Mouse (Mus musculus): ENCODE data around the gene Pitx2. TPM values are rescaled to one million over a fixed set of nuclear protein-coding genes. Genes with fewer than 3 reads are reported as not detected.

Pitx2 gene
- total RNA-seq (2021) = under 1 TPM; 0.72 to 0.79 TPM
- long read RNA-seq, experiment 1, partial matches to known transcripts = 0 of 2 reads
- long read RNA-seq, experiment 1, other reads (novel, unspliced or antisense) = 0 of 2 reads
- long read RNA-seq, experiment 2 = 0 reads

DNA sequence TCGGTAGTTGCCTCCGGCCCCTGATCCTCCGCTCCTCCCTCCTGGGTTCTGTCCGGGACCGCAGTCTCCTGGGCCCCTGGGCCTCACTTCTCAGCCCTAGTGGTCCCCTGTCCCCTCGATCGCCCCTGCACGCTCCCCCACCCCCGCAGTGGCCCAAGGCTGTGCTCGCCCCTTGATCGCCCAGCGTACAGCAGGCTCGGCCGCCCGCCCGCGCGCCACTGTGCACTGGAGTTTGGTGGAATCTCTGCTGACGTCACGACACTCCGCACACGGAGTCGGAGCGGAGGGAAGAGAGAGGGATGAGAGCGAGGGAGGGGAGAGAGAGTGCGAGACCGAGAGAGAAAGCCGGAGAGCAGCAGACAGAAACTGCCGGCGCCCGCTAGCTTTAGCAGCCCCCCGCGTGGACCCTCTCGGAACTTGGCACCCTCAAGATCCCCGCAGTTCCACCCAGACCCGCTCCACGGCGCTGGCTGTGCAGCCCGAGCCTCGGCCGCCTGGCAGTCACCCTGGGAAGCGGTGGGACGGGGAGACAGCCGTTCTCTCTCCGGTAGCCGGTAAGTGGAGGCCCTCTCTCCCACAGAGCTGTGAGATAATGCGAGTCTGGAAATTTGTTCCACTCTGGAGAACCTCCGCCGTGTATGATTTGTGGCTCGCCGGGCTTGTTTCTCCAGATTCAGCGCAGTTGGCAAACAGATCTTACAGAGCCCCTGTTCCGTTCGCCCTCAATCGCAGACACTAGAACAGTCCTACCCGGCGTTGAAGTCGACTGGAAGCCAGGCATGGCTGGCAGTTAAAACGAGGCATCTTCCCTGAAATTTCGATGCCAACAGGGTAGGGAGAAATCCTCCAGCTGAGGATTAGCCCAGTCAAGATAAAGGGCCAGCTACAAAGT is at the start of gene Pitx2:
Gene Pitx2 (plus strand): TSS at position 270 of the 892 bp plus-strand sequence.
- peak; percentile 34 for DNase-seq

DNA sequence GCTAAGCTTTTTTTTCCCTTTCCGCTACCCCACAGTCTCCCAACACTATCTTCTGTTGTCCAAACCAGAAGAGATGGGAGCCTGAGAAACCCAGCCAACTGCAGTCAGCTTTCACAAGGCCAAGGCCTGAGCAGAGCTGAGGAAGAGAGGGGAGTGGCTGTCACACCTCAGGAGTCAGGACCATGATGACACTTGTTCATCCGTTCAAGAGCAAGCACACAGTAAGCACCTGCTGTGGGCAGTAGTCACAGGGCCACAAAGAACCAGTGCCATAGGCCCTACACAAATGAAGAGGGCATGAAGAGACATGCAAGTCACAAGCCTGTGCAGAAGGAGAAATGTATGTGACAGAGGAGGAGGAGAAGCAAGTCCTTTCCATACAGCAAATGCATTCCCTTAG is 49.7 kb upstream of the Pitx2 start:
- DNase-seq = no peak

DNA sequence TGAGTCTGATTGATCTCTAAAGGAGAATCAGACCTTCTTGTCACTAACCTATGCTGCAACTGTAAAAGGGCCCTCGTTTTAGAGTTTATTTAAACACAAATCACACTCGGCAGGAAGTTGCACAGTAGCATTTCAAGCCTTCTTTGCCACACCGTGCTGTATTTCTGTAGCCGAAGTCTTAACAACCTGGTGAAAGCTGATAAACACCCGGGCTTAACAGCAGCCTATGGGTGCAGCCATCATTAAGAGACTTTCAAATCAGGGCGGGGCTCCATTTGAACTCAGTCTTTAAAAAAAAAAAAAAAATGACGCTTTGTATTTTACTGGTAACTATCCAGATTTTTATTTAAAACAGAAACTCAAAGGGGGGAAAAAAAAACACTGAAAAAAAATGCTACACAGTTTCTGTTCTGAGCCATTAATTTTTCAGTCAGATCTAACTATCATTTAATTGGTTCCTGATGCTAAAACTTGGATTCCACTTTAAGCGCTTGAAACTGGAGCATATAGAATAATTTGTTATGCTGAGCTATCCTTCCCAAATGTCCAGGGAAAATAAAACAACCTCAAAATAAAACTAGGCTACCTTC is 48.5 kb upstream of the Pitx2 start:
- DNase-seq = no peak

DNA sequence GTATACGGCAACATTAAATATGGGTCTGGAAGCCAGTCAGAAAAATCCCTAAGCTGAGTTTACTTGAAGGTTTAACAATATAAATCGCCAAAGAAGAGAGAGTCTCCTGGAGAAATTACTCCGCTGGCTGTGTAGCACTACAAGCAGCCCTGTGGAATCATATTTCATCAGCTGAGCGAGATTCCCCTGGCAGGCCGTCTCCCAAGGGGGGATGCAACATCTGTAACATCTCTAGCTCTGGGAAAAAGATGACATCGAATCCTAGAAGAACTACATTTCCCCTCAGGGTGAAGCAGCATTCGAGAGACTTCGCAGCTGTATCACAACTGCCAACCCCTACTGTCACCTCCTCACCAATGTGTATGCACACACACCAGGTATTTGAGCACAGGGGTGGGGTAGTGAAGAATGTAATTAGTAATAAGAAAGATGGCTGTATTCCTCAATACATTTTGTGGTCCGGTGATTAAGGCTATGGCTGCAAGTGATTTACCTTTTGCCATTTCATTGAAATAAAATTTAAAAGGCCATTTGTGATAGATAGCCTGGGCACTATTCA is 40.8 kb upstream of the Pitx2 start:
- no peak for DNase-seq

DNA sequence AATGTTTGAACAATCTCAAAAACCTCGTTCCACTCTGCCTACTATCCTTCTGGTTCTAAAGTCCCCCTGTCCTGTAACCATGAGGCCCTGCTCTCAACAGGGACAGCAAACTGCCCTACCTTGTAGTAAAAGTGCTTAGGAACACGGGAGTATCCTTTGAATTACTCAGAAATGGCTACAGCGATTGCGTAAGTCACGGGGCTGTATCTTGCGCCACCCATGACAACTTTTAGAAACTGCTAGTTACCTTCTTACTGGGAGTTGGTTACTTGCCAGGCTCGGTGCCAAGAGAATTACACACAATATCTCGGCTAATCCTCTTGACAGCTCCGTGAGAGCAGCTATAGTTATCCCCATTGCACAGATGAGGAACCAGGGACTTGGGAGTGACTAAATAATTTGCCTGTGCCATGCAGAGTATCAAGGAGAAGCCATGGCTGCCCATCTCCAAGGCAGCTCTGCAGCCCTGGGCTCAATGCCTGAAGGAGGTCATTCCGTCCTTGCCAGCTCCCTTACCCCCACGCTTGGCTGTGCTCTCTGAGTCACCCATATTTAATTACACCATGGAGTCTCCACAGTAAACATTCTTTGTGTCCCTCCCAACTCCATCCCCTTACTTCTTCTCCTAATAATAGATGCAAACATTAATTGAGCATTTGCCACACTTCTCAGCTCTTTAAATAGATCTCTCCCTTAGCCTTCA is 38.2 kb upstream of the Pitx2 start:
- no peak for DNase-seq

DNA sequence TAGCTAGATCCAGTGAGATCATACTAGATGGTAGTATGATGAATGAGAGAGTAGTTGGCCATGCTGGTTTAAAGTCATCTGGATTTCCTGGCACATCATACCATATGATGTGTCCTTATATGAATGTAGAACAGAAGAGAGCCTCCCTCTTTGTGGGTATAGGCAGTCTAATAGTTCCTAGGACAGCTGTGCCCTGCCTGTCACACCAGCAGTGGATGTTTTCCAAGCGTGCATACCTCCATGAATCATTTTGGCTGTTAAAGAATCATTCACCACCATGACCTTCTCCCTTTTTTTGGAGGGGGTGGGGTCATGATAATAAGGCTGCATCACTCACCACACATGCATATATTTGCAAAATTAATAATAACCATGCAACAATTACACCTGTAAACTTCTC is 35.4 kb upstream of the Pitx2 start:
- no peak for DNase-seq

DNA sequence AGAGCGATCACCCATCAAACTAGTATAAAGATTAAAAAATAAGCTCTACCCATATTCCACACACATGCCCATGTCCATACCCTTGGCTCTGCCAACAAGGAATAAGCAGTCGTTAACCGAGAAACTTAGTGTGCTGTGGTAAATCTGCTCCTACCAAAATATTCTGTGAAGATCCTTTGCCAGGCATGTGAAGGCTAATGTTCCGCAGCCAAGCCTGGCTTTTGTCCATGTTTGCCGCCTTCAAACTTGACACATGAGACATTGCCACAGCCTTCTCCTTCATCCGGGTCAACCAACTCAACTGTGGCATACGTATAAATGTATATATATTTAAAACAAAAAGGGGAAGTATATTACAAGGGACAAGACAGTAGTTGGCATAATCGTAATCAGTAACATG is 34.0 kb upstream of the Pitx2 start:
- DNase-seq = no peak

DNA sequence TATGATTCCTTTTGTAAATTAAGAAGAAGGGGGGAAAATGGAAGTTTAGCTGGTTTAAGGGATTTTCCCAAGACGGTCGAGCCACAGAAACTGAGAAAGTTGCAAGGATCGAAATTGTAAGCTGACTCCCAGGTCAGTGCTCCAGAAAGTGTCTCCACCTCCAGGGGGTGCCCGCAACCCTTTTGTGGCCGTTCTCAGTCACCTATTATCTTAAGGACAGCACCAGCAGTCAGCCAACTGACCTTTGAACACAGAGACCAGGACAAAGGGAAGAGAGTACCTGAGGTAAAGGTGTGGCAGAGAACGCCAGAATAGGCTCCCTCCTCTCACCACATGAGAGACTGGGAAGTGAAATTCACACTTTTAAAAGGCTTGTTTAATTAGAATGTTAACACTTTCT is 33.0 kb upstream of the Pitx2 start:
- DNase-seq = no peak

DNA sequence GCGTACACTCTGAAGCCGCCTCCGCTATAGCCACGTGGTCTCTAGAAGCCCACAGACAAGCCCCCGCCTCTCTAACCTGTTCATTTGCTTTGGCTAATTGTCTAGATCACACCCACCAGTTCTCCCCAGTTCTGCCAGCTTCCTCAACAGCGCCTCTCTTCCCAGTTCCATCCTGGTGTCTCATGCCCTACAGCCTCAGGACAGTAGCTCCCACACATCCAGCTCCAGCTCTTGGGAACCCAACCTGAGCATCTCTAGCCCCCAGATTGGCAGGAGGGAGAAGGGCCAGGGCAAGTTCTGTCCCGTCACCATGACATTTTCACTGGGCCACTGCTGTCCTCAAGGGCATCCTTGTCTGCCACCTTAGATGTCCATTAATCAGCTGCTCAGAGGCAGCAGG is 29.3 kb upstream of the Pitx2 start:
- no peak for DNase-seq

DNA sequence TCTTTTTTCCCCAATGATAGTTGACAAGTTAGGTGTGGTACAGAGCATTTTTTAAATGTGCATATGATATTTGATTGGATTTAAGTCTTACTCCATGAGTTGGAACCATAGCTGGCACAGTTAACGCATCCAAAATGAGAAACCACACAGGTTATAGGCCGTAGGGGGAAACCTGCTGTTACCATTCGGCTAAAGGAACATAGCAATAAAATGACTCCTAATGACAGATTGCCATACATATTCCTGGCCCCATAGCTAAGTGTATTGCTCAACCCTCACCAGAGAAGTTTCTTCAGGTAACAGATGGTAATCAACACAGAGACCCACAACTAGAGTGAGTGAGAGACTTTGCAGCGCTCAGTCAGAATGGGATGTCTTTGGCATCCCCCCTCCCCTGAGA is 27.9 kb upstream of the Pitx2 start:
- no peak for DNase-seq

DNA sequence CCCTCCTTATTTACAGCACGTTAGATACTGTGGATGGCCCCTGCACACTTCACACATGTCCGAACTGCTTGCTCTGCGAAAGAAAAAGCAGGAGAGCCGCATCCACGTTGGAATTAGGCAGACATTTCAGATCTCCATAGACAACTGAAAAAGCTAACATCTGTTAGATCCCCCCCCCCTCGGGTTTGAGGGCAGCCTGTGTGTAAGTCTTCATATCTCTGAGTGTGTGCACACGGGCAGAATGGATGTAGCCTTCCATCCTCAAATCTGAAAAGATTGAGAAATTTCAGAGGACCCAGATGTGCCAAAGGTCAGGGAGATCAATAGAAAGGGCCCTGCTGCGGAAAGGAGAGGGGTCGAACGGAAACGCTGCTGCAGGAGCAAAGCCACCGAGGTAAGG is 5.2 kb upstream of the Pitx2 start:
- DNase-seq = no peak

DNA sequence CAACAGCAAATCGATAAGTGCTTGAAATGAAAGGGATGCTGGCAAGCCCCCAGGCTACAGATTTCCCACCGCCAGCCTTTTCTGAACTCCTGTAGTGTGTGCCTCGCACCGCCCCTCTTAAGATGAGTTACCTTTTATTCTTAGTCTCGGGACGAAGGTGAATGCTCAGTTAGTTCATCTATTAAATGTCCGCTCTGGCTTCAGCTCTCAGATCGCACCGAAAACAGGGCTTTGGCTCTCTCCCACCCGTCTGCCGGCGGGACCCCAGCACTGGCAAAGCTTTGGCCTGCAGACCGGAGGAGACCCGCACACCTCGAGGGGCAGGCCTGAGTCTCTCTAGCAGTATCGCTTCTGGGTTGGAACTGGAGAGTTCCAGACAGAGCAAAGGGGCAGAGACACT is 4.6 kb upstream of the Pitx2 start:
- DNase-seq = no peak

DNA sequence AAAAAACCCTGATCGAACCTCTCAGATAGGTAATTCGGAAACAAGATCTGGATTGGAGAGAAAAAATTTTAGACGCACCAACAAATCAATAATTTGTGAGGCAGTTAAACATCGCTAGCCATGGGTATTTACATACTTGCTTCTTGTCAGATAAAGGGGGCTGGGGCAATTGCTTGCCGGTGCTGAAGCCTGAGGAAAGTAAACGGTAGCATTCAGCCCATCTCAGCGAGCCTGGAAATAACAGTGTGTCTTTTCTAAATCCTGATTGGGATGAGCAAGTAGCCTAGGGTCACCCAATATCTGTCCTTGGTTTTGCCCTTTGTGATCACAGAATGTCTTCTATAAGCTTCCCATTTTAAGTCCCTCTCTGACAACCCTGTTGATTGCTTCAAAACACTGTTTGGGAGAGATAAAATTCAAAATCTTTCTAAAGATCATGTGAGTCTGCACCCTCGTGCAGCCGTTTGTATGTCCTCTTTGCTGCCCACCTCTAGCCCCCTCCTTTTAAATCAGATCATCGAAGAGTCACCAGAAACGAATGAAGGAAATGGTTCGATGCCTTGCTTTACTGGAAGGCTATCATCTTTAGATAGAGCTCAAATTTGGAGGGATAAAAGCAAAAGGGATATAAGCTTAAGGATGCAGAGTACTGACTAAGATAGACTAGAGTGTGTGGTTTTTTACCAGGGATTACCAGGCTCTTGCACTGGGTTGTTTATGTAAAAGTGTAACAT is 3.7 kb upstream of the Pitx2 start:
- no peak for DNase-seq

DNA sequence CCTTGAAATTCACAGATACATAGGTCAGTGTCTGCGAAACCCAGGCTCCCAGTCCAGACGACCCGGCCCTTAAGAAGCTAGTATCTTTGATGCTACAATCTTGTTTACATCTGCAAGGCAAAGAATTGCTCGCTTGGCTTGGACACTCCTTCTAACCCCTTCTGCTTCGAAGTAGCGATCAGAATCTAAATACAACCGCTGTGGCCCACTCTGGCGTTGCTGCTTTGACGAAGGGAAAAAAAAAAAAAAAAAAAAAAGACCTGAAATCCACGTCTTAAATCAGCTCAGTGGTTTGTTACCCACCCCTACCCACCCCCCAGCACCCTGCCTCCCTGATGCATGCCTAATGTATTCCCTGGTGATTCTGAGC is 3.1 kb upstream of the Pitx2 start:
- no peak for DNase-seq

DNA sequence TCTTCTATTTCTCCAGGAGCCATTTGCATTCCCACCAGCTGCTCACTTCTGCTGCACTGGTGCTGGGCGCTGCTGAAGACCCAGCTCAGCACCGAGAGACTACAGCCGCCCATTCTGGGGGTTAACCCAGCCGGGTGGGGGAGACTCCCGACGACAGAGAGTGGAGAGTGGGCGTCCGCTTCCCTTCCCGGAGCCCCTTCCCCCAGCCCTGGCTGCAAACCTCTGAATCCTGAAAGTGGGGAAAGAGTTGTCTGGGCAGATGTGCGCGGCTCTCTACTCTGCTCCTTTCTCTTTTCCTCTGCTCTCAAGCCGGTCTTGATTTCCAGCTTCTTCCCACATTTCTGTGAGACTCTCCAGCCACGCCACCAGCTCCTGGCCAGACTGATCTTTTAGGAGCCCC is 2.6 kb upstream of the Pitx2 start:
- no peak for DNase-seq

DNA sequence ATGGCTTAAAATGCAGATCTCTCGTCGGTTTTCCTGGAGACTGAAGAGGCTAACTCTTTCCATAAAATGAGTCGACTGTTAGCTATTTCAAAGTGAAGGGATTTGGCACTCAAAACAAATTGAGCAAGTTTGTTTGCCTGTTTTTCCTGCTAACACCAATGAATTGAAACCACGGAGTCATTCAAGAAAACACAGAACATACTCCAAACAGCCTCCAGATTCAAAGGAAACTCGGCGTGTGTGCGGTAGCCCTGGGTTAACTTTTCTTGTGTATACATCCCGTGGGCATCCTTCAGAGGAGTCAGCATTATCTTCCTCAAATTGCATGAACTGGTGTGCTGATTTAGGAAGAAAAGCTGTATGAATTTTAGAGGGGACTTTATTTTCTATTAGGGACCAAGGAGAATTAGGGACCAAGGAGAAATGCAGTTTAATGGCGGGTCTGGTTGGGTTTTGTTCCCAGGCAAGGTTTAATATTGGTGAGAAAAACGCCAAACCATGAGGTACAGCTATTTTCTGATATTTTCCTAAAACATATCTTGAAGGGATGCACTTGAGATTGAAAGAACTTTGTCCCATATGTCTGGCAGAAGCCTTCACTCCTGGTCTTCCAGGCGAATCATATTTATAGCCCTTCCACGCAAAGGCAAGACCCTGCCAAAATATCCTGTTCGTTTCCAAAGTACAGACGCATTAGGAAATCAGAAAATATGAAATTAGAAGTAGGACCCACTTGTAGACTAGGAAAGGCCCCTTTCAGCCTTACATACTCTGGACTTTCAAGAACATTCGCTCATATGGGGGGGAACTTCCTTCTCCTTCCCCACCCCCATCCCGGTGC is 1.7 kb upstream of the Pitx2 start:
- DNase-seq = no peak

DNA sequence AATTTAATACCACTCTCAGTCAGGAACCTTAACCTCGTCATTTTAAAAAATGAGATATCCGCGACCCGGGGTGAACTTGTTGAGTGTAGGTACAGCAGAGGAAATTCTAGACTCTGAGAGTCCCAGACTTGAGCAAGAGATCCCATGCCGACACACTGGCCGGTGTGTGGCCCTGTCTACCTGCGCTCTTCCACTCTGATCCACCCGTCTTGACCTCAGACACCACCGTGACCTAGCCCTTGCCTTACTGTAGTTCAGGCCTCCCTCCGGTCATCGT is 1.1 kb upstream of the Pitx2 start:
- no peak for DNase-seq

DNA sequence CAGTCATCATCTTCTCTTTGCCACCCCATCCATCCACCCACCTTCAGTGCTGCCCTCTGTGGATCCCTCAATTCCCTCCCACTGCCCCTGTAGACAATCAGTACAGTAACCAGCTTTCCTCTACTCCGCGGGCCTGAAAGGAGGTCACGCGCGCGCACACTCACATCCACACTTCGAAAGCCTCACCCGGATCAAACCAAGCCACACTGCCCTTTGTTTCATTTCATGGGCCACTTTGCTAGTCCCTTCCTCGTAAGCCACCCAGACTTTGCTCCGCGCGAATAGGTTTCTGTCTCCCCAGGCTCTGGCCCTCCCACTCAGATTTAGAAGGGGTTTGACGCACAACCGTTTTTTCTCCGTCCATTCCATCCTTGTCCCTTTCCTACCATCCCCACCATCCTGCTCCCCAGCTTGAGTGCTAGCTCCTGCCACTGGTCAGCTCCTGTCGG is 494 bp upstream of the Pitx2 start:
- no peak for DNase-seq

DNA sequence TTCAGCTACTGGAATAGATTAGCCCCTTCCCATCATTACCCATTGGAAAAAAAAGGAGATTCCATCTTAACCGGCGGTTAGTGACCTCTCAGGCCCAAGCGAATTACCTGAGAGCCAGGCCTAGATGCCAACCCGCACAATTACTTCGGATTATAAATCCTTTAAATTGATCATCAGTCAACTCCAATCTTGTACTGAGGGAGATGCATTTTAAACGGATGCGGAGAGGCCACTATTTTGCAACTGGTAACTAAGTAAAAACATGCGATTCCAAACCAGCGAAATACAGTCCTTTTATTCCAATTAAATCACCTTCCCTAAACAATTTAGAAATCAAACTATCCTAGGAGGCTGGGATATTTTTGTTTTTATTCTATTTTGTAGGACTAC is 818 bp downstream of the Pitx2 start:
- no peak for DNase-seq

DNA sequence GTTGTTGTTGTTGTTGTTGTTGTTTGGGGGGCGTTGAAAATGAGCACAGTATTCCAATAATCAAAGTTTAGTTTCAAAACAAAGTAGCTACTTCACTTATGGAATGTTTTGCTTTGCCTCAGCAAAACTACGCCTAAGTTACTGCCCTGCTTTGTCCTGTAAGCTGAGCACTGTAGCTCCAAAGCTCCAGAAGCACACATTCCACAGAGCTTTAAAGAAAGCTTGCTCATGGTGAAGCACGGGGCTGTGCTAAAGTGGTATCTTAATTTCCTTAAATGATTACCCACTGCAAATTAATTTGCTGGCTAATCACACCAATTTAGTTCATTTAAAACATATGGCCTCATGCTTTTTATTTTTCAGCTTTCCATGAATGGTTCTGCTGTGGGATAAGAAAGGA is 1.5 kb downstream of the Pitx2 start:
- DNase-seq = no peak

DNA sequence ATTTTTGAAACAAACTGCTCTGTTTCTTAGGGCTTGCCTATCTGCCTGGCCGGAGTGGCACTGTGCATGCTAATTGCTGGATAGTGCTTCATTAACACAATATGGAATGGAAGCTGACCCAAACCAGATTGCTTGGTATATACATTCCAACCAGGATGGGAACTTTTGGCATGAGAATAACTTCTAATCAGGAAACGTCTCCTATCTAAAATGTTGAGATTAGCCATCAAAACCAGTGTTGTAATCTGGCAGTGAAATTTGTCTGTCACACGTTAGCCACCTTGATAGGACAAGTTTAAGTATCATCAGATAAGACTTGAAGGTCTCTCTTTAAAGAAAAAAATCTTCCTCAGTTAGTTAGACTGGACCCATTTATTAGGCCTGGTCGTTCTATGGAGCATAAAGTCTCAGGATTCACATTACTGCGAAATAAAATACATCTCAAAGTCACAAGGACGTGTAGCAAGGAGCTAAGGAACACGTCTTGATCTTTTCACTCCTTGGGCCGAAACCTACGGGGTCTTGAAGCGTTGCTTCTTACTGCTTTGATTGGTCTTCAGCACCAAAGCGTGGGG is 2.1 kb downstream of the Pitx2 start:
- DNase-seq = no peak

Data from adrenal gland, postnatal 10 days (tissue).